Mouse (Mus musculus) C2C12 (cell line): ENCODE measurements at regions not wholly inside any gene's neighbourhood (a gene's known extent, or its start where the extent isn't known, plus 50 kb on each side); places are given as distances from the start of the nearest gene placed in this dataset.

Experiments
- H3K27me3 ChIP-seq: one replicate; pipeline ENCODE4 v1.6.1; 2011; ENCODE audit not compliant: control insufficient read depth, insufficient read depth, insufficient read length
- H3K36me3 ChIP-seq: one replicate; pipeline ENCODE4 v1.6.1; 2011; ENCODE audit not compliant: control insufficient read depth, insufficient read depth
- H3K4me3 ChIP-seq: one replicate; pipeline ENCODE4 v1.5.1; 2011; ENCODE audit warnings: mild to moderate bottlenecking, control low read depth; ENCODE audit not compliant: poor library complexity, insufficient read depth, severe bottlenecking
- H3K79me2 ChIP-seq: one replicate; pipeline ENCODE4 v1.6.1; 2011; ENCODE audit not compliant: control insufficient read depth, insufficient read depth
- H3K79me3 ChIP-seq: one replicate; pipeline ENCODE4 v1.6.1; 2011; ENCODE audit warnings: low read depth, control low read depth
- H3ac ChIP-seq: one replicate; pipeline ENCODE3; 2011; ENCODE audit warnings: low read depth; ENCODE audit not compliant: control insufficient read depth, insufficient read length
- CEBPB ChIP-seq: IDR thresholded peaks from one replicate; pipeline ENCODE4 v1.6.1; 2011; ENCODE audit warnings: low read depth, mild to moderate bottlenecking, control low read depth, moderate library complexity
- CTCF ChIP-seq: IDR thresholded peaks from one replicate; pipeline ENCODE4 v1.5.1; 2011; ENCODE audit not compliant: control insufficient read depth, insufficient read depth, insufficient read length
- FOSL1 ChIP-seq: IDR thresholded peaks from one replicate; pipeline ENCODE4 v1.8.0; 2011; ENCODE audit warnings: mild to moderate bottlenecking, low read length; ENCODE audit not compliant: poor library complexity, insufficient read depth, severe bottlenecking
- MAX ChIP-seq: IDR thresholded peaks from one replicate; pipeline ENCODE4 v1.6.1; 2011; ENCODE audit warnings: mild to moderate bottlenecking, control low read depth
- MYOD1 ChIP-seq: IDR thresholded peaks from one replicate; pipeline ENCODE4 v1.6.1; 2011; ENCODE audit warnings: low read depth; ENCODE audit not compliant: control insufficient read depth, insufficient read length
- MYOG ChIP-seq: IDR thresholded peaks from one replicate; pipeline ENCODE4 v1.6.1; 2011; ENCODE audit not compliant: control insufficient read depth, insufficient read length; ENCODE audit errors: extremely low read depth
- USF1 ChIP-seq: IDR thresholded peaks from one replicate; pipeline ENCODE4 v1.6.1; 2011; ENCODE audit warnings: low read depth, mild to moderate bottlenecking, control low read depth, moderate library complexity

DNA sequence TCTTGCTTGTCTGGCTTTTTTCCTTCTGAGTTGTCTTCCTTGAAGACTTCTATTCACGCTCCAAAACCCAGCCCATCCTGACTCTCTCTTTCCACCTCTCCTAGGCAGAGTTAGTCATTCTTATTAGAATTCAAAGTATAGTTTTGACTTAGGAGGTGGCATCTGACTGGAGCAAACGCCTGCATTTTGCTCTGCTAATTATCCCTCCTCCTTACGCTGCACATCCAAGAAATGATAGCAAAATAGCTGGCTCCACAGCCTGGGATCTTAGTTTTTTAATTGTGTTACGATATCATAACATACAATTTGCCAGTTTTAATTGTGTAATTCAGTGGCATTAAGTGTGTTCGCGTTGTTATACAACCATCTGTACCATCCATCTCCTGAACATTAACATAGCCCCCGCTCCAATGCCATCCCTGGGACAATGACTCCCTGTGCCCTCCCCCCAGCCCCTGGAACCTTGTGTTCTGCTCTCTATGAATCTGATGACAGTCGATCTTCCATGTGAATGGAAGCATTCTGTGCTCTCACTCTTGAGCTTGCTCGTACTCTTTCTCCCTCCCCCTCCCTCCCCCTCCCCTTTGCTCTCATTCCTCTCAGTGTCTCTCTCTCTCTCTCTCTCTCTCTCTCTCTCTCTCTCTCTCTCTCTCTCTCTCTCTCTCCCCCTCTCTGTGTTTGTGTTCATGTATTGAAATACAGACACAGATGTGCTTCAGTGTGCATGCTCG is 122.6 kb upstream of the Csf3r start:
- no peak overlapping the region for H3K4me3 ChIP-seq
- H3K79me3 ChIP-seq, result no peaks in the 10 kb centered on the region
- H3ac ChIP-seq, result no peak overlapping the region
- H3K36me3 ChIP-seq, result no peaks in the 10 kb centered on the region
- TF ChIP-seq MYOD1, result no peak
- TF ChIP-seq FOSL1, result no peak
- no peak for TF ChIP-seq MAX
- no peak for TF ChIP-seq CTCF
- TF ChIP-seq USF1, result no peak
- no peak for TF ChIP-seq CEBPB
- no peak for TF ChIP-seq MYOG
- H3K27me3 ChIP-seq, result peaks cover 59% of the 10 kb centered on the region
- no peaks in the 10 kb centered on the region for H3K79me2 ChIP-seq

DNA sequence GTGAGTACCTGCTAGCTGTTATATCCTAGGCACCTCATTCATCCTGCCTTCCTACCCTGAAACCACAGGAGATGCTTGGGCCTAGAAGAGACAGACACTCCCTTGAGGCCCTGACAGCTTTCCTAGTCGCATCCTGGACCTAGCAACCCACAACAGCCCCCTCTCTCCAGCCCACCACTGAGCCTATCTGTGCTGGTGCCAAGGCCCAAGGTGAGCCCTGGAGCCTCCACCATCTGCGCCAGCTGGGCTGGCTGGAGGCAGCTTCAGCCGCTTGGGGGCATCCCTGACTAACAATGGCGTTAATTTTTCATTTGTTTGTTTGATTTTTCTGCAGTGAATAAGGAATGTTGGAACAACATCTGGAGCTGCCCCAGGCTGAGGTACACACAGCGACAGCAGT is 118.1 kb upstream of the Csf3r start:
- no peaks in the 10 kb centered on the region for H3K79me3 ChIP-seq
- no peak overlapping the region for H3K4me3 ChIP-seq
- H3ac ChIP-seq, result no peak overlapping the region
- TF ChIP-seq FOSL1 (no peak), MYOG (no peak), USF1 (no peak), CEBPB (no peak), CTCF (no peak), MYOD1 (no peak), MAX (no peak)
- H3K27me3 ChIP-seq, result peaks cover 61% of the 10 kb centered on the region
- H3K79me2 ChIP-seq, result no peaks in the 10 kb centered on the region
- H3K36me3 ChIP-seq, result no peaks in the 10 kb centered on the region

DNA sequence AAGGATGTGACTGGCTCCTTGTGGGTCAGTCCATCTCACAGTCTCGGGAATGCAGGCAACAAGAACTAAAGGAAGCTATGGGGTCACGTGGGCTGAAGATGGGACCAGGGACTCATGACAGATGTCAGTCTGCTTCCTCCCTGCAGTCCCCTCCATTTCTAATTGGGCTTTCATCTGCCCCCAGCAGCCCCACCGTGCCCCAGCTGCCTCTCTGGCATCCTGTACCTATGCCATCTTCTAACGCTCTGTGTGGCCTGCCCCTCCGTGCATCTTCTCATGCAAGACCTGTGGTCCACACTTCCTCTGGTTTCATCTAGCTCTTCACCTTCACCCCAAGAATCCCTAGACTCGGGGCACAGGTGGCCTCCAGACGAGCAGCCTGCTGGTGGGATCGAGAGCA is 115.4 kb upstream of the Csf3r start:
- Histone ChIP-seq H3K79me2 (no peaks in the 10 kb centered on the region), H3ac (no peak overlapping the region), H3K4me3 (no peak overlapping the region), H3K27me3 (peaks cover 71% of the 10 kb centered on the region), H3K79me3 (no peaks in the 10 kb centered on the region), H3K36me3 (no peaks in the 10 kb centered on the region)
- no peak for TF ChIP-seq FOSL1
- TF ChIP-seq MAX, result no peak
- TF ChIP-seq USF1, result no peak
- no peak for TF ChIP-seq MYOD1
- TF ChIP-seq CTCF, result no peak
- no peak for TF ChIP-seq CEBPB
- no peak for TF ChIP-seq MYOG

- H3ac ChIP-seq, result no peak overlapping the region
- no peak overlapping the region for H3K4me3 ChIP-seq
- no peaks in the 10 kb centered on the region for H3K36me3 ChIP-seq
- no peaks in the 10 kb centered on the region for H3K79me3 ChIP-seq
- H3K27me3 ChIP-seq, result peaks cover 52% of the 10 kb centered on the region
- TF ChIP-seq FOSL1, result no peak
- TF ChIP-seq USF1, result no peak
- TF ChIP-seq MYOG, result no peak
- TF ChIP-seq CTCF, result no peak
- no peak for TF ChIP-seq MAX
- no peak for TF ChIP-seq CEBPB
- no peak for TF ChIP-seq MYOD1
- H3K79me2 ChIP-seq, result no peaks in the 10 kb centered on the region
Measured at GRCm38 (mm10) chr4:125911541-125912270, 112.6 kb upstream of the Csf3r start.

- Histone ChIP-seq H3K79me3 (no peaks in the 10 kb centered on the region), H3K27me3 (peaks cover 50% of the 10 kb centered on the region), H3K4me3 (no peak overlapping the region), H3ac (no peak overlapping the region), H3K36me3 (no peaks in the 10 kb centered on the region), H3K79me2 (no peaks in the 10 kb centered on the region)
- TF ChIP-seq USF1 (no peak), CEBPB (no peak), CTCF (no peak), MYOD1 (no peak), MAX (no peak), FOSL1 (no peak), MYOG (no peak)
Measured at GRCm38 (mm10) chr4:125912444-125913049, 111.8 kb upstream of the Csf3r start.
